Mouse (Mus musculus) heart, embryonic 14.5 days (tissue): ENCODE data around the gene Wfdc8. TPM values are rescaled to one million over a fixed set of nuclear protein-coding genes. Genes with fewer than 3 reads are reported as not detected.

ENCODE experiments used
- ATAC-seq: fragments of 200-750 bp; cut with Nextera tagmentation; 2 replicates; pipeline ENCODE4 v1.8.0; 2017; ENCODE audit warnings: low read depth, moderate TSS enrichment; ENCODE audit not compliant: insufficient number of reproducible peaks, insufficient read depth, low FRiP score
- H3K27ac ChIP-seq, 2 experiments: fragments of 200-500 bp in 1 of 2; fragments of 300-500 bp in 1 of 2; sonication (generic) in 1 of 2; replicated peaks in 1 of 2; 2 replicates each; pipeline ENCODE4 v1.5.1; 2012 to 2014; ENCODE audit warnings: low read depth in 2 of 2, low read length in 2 of 2, control low read depth in 1 of 2, mild to moderate bottlenecking in 1 of 2, mixed read lengths in 1 of 2; ENCODE audit not compliant: control insufficient read depth in 1 of 2, insufficient read depth in 1 of 2
- H3K27me3 ChIP-seq: fragments of 300-500 bp; sonication (generic); 2 replicates; pipeline ENCODE4 v1.6.1; 2014; ENCODE audit warnings: mild to moderate bottlenecking, low read length, control low read depth; ENCODE audit not compliant: control insufficient read depth, insufficient read depth
- H3K36me3 ChIP-seq: fragments of 300-500 bp; sonication (generic); 2 replicates; pipeline ENCODE4 v1.6.1; 2014; ENCODE audit warnings: mild to moderate bottlenecking, control low read depth, low read length, mixed read lengths; ENCODE audit not compliant: control insufficient read depth, insufficient read depth
- H3K4me1 ChIP-seq, 2 experiments: fragments of 200-500 bp in 1 of 2; fragments of 300-500 bp in 1 of 2; sonication (generic) in 1 of 2; 2 replicates each; pipeline ENCODE4 v1.6.1; 2012 to 2014; ENCODE audit warnings: low read length in 2 of 2, control low read depth in 1 of 2, mixed read lengths in 1 of 2; ENCODE audit not compliant: control insufficient read depth in 2 of 2, insufficient read depth in 2 of 2
- H3K4me2 ChIP-seq: fragments of 300-500 bp; sonication (generic); 2 replicates; pipeline ENCODE4 v1.6.1; 2014; ENCODE audit warnings: mild to moderate bottlenecking, low read length
- H3K4me3 ChIP-seq, 2 experiments: fragments of 200-500 bp in 1 of 2; fragments of 300-500 bp in 1 of 2; sonication (generic) in 1 of 2; 2 replicates each; pipeline ENCODE4 v1.5.1; 2012 to 2014; ENCODE audit warnings: low read length in 2 of 2, mild to moderate bottlenecking in 2 of 2, control low read depth in 1 of 2, low read depth in 1 of 2, moderate library complexity in 1 of 2; ENCODE audit not compliant: control insufficient read depth in 1 of 2, insufficient read depth in 1 of 2
- H3K9ac ChIP-seq: fragments of 300-500 bp; sonication (generic); 2 replicates; pipeline ENCODE4 v1.6.1; 2014; ENCODE audit warnings: mild to moderate bottlenecking, low read length
- H3K9me3 ChIP-seq: fragments of 300-500 bp; sonication (generic); 2 replicates; pipeline ENCODE4 v1.6.1; 2016; ENCODE audit warnings: low read length, control low read depth; ENCODE audit not compliant: control insufficient read depth
- WGBS: fragments of 180-500 bp; shearing (Covaris S2); extraction: QIAGEN DNeasy Blood & Tissue Kit; methylation state at CpG from one replicate; pipeline ENCODE4 v1.1.7; 2014; 5-methylcytosine and 5-hydroxymethylcytosine counted together
- polyA plus RNA-seq: library from polyadenylated mRNA; unstranded; fragments of >200 nt; fragmentation: Nextera tagmentation; extraction: Ambion mirVana; gene quantifications from 2 replicates; pipeline ENCODE4 v1.2.1, GENCODE M21; 2014

Gene Wfdc8
- polyA plus RNA-seq, 1 experiment from 2014 or later, result not detected

DNA sequence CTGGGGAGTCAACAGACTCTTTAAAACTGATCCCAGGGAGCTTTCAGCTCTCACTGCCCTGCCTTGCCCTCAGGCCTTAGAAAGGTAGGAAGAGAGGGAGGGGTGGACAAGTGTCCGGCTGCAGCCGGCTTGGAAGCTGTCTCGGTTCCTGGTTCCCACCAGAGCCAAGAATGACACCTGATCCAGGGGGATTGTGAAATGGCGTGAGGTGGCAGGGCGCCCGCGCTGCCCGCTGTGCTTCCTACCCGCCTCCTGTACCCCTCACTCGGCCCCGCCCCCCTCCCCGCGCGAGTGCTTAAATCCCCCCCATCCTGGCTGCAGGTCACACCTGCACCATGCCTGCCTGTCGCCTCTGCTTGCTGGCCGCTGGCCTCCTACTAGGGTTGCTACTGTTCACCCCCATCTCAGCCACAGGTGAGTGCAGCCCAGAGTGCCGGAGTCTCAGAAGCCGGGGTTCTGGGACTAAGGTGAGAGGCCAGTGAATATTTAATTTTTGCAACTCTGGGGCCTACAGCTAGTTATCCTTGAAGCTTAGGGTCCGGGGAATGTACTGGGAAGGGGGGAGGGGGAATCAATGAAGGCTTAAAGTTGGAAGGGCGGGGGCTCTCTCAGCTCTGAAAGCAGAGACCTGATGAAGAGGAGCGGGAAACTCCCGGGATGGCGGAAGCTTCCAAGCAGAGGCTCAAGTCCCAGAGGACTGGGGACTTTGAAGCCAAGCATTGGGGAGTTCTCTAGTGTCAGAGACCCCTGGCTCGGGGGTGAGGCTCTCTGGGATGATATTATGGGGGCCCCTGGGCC, 50.8 kb downstream of the Wfdc8 start, which contains the start of gene Wfdc2:
Gene Wfdc2 (plus strand): TSS at position 23 of the 798 bp plus-strand sequence.
- Histone ChIP-seq H3K36me3 (no peaks in the 10 kb centered on the region), H3K4me1 (peaks cover 2 to 14% of the 10 kb centered on the region in 2 experiments; a peak in 3 of 4 replicates), H3K9ac (peak within 1 kb of the TSS; percentile 64), H3K27me3 (peaks cover 27% of the 10 kb centered on the region), H3K4me3 (peak within 1 kb of the TSS; percentile 34 to 47), H3K4me2 (peak within 1 kb of the TSS; percentile 86), H3K27ac (no peak within 1 kb of the TSS), H3K9me3 (no peaks in the 10 kb centered on the region)
- 5% methylated on average over 24 of the region's 24 CpGs for WGBS
- no peak for ATAC-seq

- H3K4me2 ChIP-seq, result no peak overlapping the region
- no peak overlapping the region for H3K4me3 ChIP-seq
- no peak overlapping the region for H3K9ac ChIP-seq
- peaks cover 27% of the 10 kb centered on the region for H3K27me3 ChIP-seq
- no peaks in the 10 kb centered on the region for H3K36me3 ChIP-seq
- ATAC-seq, result no peak
- H3K9me3 ChIP-seq, result no peaks in the 10 kb centered on the region
- peaks cover 2 to 14% of the 10 kb centered on the region in 2 experiments; a peak in 3 of 4 replicates for H3K4me1 ChIP-seq
- no peak overlapping the region for H3K27ac ChIP-seq
- WGBS, result 83% methylated on average over 8 of the region's 8 CpGs
Observed at GRCm38 (mm10) chr2:164560106-164560505, 53.3 kb downstream of the Wfdc8 start.

DNA sequence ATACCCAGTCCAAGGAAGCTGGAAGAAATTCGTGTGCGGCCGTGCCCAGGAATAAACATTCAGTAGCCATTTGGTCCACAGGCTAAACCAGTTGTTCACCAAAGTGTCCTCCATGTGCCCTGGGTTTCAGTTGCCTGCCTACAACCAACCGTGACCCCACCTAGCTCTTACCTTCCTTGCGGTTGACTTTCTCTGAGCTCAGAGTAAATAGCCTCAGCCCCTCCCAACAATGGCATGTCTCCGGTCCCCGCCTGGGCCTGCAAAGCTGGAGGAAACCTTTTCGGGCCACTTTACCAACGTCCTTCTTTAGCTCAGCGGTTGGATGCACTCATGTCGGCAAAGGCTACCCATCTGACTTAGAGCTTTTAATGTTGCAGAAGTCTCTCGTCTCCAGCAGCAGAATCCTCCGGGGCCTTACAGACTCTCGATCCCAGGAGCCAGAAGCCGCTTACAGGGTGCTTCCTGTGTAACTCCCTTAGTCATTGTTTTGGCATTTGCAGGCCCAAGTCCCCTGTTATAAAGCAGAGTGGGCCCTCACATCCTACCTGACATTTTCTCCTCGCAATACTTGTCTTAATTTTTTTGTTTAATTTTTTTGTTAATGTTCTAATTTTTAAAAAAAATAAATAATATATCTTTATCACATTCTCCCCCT, 54.3 kb downstream of the Wfdc8 start:
- no peak for ATAC-seq

GRCm38 (mm10) chr2:164558426-164558825, 55.0 kb downstream of the Wfdc8 start:
- 80% methylated on average over 8 of the region's 8 CpGs for WGBS
- H3K36me3 ChIP-seq, result no peaks in the 10 kb centered on the region
- peaks cover 2 to 12% of the 10 kb centered on the region in 2 experiments; a peak in 3 of 4 replicates for H3K4me1 ChIP-seq
- H3K27ac ChIP-seq, result no peak overlapping the region
- no peak overlapping the region for H3K4me2 ChIP-seq
- no peaks in the 10 kb centered on the region for H3K9me3 ChIP-seq
- H3K27me3 ChIP-seq, result peaks cover 18% of the 10 kb centered on the region
- no peak for ATAC-seq
- H3K4me3 ChIP-seq, result no peak overlapping the region
- no peak overlapping the region for H3K9ac ChIP-seq

More for the DNA sequence above, 54.3 kb downstream of the Wfdc8 start:
- Histone ChIP-seq H3K27me3 (peaks cover 21% of the 10 kb centered on the region), H3K4me1 (peaks cover 2 to 14% of the 10 kb centered on the region in 2 experiments; a peak in 3 of 4 replicates), H3K4me2 (no peak overlapping the region), H3K9ac (no peak overlapping the region), H3K27ac (no peak overlapping the region), H3K4me3 (no peak overlapping the region), H3K9me3 (no peaks in the 10 kb centered on the region), H3K36me3 (no peaks in the 10 kb centered on the region)
- 29% methylated on average over 16 of the region's 16 CpGs for WGBS

- WGBS, result 87% methylated on average over 9 of the region's 9 CpGs
Observed at GRCm38 (mm10) chr2:164551502-164551901, 61.9 kb downstream of the Wfdc8 start.

GRCm38 (mm10) chr2:164550895-164551269, 62.5 kb downstream of the Wfdc8 start:
- no peak for ATAC-seq
- no peaks in the 10 kb centered on the region for H3K36me3 ChIP-seq
- H3K4me3 ChIP-seq, result no peak overlapping the region
- H3K27me3 ChIP-seq, result peaks cover 4% of the 10 kb centered on the region; the same call in 1 of the 2 replicates
- 60% methylated on average over 2 of the region's 2 CpGs for WGBS
- H3K9ac ChIP-seq, result no peak overlapping the region
- H3K4me1 ChIP-seq, result no peaks in the 10 kb centered on the region
- H3K9me3 ChIP-seq, result no peaks in the 10 kb centered on the region
- no peak overlapping the region for H3K4me2 ChIP-seq
- no peak overlapping the region for H3K27ac ChIP-seq

More at GRCm38 (mm10) chr2:164551502-164551901, 61.9 kb downstream of the Wfdc8 start:
- Histone ChIP-seq H3K27me3 (peaks cover 4% of the 10 kb centered on the region; the same call in 1 of the 2 replicates), H3K36me3 (no peaks in the 10 kb centered on the region), H3K9ac (no peak overlapping the region), H3K4me1 (no peaks in the 10 kb centered on the region), H3K4me2 (no peak overlapping the region), H3K27ac (no peak overlapping the region), H3K4me3 (no peak overlapping the region), H3K9me3 (no peaks in the 10 kb centered on the region)
- no peak for ATAC-seq

- no peak for ATAC-seq
- H3K9ac ChIP-seq, result no peak overlapping the region
Observed at GRCm38 (mm10) chr2:164549963-164550894, 63.2 kb downstream of the Wfdc8 start.

More at GRCm38 (mm10) chr2:164549963-164550894, 63.2 kb downstream of the Wfdc8 start:
- no peaks in the 10 kb centered on the region for H3K9me3 ChIP-seq
- H3K4me3 ChIP-seq, result no peak overlapping the region
- 23% methylated on average over 10 of the region's 10 CpGs for WGBS
- H3K27me3 ChIP-seq, result peaks cover 4% of the 10 kb centered on the region; the same call in 1 of the 2 replicates
- no peak overlapping the region for H3K4me2 ChIP-seq
- no peak overlapping the region for H3K27ac ChIP-seq
- no peaks in the 10 kb centered on the region for H3K36me3 ChIP-seq
- no peaks in the 10 kb centered on the region for H3K4me1 ChIP-seq
